Mouse (Mus musculus) embryonic facial prominence, embryonic 12.5 days (tissue): ENCODE measurements around the gene Syt13. TPM values are rescaled to one million over a fixed set of nuclear protein-coding genes. Genes with fewer than 3 reads are reported as not detected.

Experiments used
- ATAC-seq: fragments of 200-750 bp; cut with Nextera tagmentation; 2 replicates; pipeline ENCODE4 v1.8.0; 2017; ENCODE audit not compliant: insufficient number of reproducible peaks, insufficient read depth, low FRiP score, low TSS enrichment
- H3K27ac ChIP-seq: fragments of 300-500 bp; sonication (generic); 2 replicates; pipeline ENCODE4 v1.5.1; 2016; ENCODE audit warnings: mild to moderate bottlenecking
- H3K27me3 ChIP-seq: fragments of 300-500 bp; sonication (generic); 2 replicates; pipeline ENCODE4 v1.6.1; 2016; ENCODE audit warnings: mild to moderate bottlenecking, moderate library complexity
- H3K36me3 ChIP-seq: fragments of 300-500 bp; sonication (generic); 2 replicates; pipeline ENCODE4 v1.6.1; 2016; ENCODE audit warnings: mild to moderate bottlenecking
- H3K4me1 ChIP-seq: fragments of 300-500 bp; sonication (generic); 2 replicates; pipeline ENCODE4 v1.6.1; 2016
- H3K4me2 ChIP-seq: fragments of 300-500 bp; sonication (generic); replicated peaks from 2 replicates; pipeline ENCODE4 v1.6.1; 2016; ENCODE audit warnings: mild to moderate bottlenecking, moderate library complexity
- H3K4me3 ChIP-seq: fragments of 300-500 bp; sonication (generic); 2 replicates; pipeline ENCODE4 v1.5.1; 2016; ENCODE audit warnings: mild to moderate bottlenecking
- H3K9ac ChIP-seq: fragments of 300-500 bp; sonication (generic); 2 replicates; pipeline ENCODE4 v1.6.1; 2016; ENCODE audit warnings: mild to moderate bottlenecking, moderate library complexity
- H3K9me3 ChIP-seq: fragments of 300-500 bp; sonication (generic); 2 replicates; pipeline ENCODE4 v1.6.1; 2016; ENCODE audit warnings: mild to moderate bottlenecking, moderate library complexity
- WGBS: fragments of 180-500 bp; shearing (Covaris S2); methylation state at CpG from one replicate; pipeline ENCODE4 v1.1.7; 2016; 5-methylcytosine and 5-hydroxymethylcytosine counted together
- polyA plus RNA-seq: library from polyadenylated mRNA; unstranded; fragments of >200 nt; fragmentation: Nextera tagmentation; extraction: Ambion mirVana; gene quantifications from 2 replicates; pipeline ENCODE4 v1.2.1, GENCODE M21; 2016

Syt13 gene
- polyA plus RNA-seq, 1 experiment from 2014 or later = 12.0 TPM

GRCm38 (mm10) chr2:92892524-92892923, 22.4 kb upstream of the Syt13 start:
- Histone ChIP-seq H3K4me1 (no peaks in the 10 kb centered on the region), H3K4me3 (no peak overlapping the region), H3K4me2 (no peak overlapping the region), H3K9ac (no peak overlapping the region), H3K27me3 (no peaks in the 10 kb centered on the region), H3K27ac (no peak overlapping the region), H3K9me3 (no peaks in the 10 kb centered on the region), H3K36me3 (no peaks in the 10 kb centered on the region)
- 88% methylated on average over 4 of the region's 4 CpGs for WGBS
- no peak for ATAC-seq

- Histone ChIP-seq H3K4me2 (no peak overlapping the region), H3K4me1 (no peaks in the 10 kb centered on the region), H3K4me3 (no peak overlapping the region), H3K27me3 (peaks cover 4% of the 10 kb centered on the region; the same call in 1 of the 2 replicates), H3K27ac (no peak overlapping the region), H3K36me3 (no peaks in the 10 kb centered on the region), H3K9me3 (no peaks in the 10 kb centered on the region), H3K9ac (no peak overlapping the region)
- WGBS = 77% methylated on average over 13 of the region's 13 CpGs
- ATAC-seq = no peak
Measured at GRCm38 (mm10) chr2:92903650-92904049, 11.2 kb upstream of the Syt13 start.

- Histone ChIP-seq H3K9me3 (no peaks in the 10 kb centered on the region), H3K4me3 (no peak overlapping the region), H3K27ac (no peak overlapping the region), H3K4me2 (no peak overlapping the region), H3K27me3 (peaks cover 4% of the 10 kb centered on the region; the same call in 1 of the 2 replicates), H3K36me3 (no peaks in the 10 kb centered on the region), H3K9ac (no peak overlapping the region), H3K4me1 (no peaks in the 10 kb centered on the region)
- ATAC-seq = no peak; the same call in 1 of the 2 replicates
- WGBS = 28% methylated on average over 8 of the region's 8 CpGs
Measured at GRCm38 (mm10) chr2:92904307-92904859, 10.5 kb upstream of the Syt13 start.

GRCm38 (mm10) chr2:92910371-92910770, 4.5 kb upstream of the Syt13 start:
- Histone ChIP-seq H3K27me3 (peaks cover 30% of the 10 kb centered on the region), H3K36me3 (no peaks in the 10 kb centered on the region), H3K27ac (no peak overlapping the region), H3K9ac (no peak overlapping the region), H3K9me3 (no peaks in the 10 kb centered on the region), H3K4me3 (no peak overlapping the region), H3K4me1 (0 out of 2 replicates have a peak, but pooled peaks cover 2% of the 10 kb centered on the region), H3K4me2 (no peak overlapping the region)
- no peak for ATAC-seq
- WGBS = 65% methylated on average over 4 of the region's 4 CpGs

- H3K9ac ChIP-seq = no peak overlapping the region
- no peaks in the 10 kb centered on the region for H3K36me3 ChIP-seq
- no peak overlapping the region for H3K27ac ChIP-seq
- no peak overlapping the region for H3K4me3 ChIP-seq
- no peaks in the 10 kb centered on the region for H3K9me3 ChIP-seq
- no peak overlapping the region for H3K4me2 ChIP-seq
- H3K27me3 ChIP-seq = peaks cover 44% of the 10 kb centered on the region
- peaks cover 15% of the 10 kb centered on the region; the same call in 1 of the 2 replicates for H3K4me1 ChIP-seq
- no peak for ATAC-seq
Measured at GRCm38 (mm10) chr2:92912312-92912711, 2.6 kb upstream of the Syt13 start.

GRCm38 (mm10) chr2:92913295-92913694, 1.6 kb upstream of the Syt13 start:
- no peak for ATAC-seq
- Histone ChIP-seq H3K9me3 (no peaks in the 10 kb centered on the region), H3K36me3 (no peaks in the 10 kb centered on the region), H3K4me3 (no peak overlapping the region), H3K27ac (no peak overlapping the region), H3K27me3 (peaks cover 51% of the 10 kb centered on the region), H3K9ac (no peak overlapping the region), H3K4me1 (peaks cover 18% of the 10 kb centered on the region; the same call in 1 of the 2 replicates), H3K4me2 (no peak overlapping the region)
- WGBS = 16% methylated on average over 9 of the region's 9 CpGs

- H3K27me3 ChIP-seq = peaks cover 52% of the 10 kb centered on the region
- no peaks in the 10 kb centered on the region for H3K36me3 ChIP-seq
- H3K4me3 ChIP-seq = peak overlapping the region; percentile 37
- no peak overlapping the region for H3K27ac ChIP-seq
- peak overlapping the region; percentile 71 for H3K4me2 ChIP-seq
- H3K4me1 ChIP-seq = peaks cover 19% of the 10 kb centered on the region; the same call in 1 of the 2 replicates
- no peak overlapping the region for H3K9ac ChIP-seq
- 11% methylated on average over 9 of the region's 10 CpGs for WGBS
- no peak for ATAC-seq
- H3K9me3 ChIP-seq = no peaks in the 10 kb centered on the region
Measured at GRCm38 (mm10) chr2:92915659-92916631, 1.0 kb downstream of the Syt13 start.

- no peak for ATAC-seq
- H3K9ac ChIP-seq = no peak overlapping the region
- H3K4me1 ChIP-seq = peaks cover 19% of the 10 kb centered on the region; the same call in 1 of the 2 replicates
- H3K27me3 ChIP-seq = peaks cover 48% of the 10 kb centered on the region
- no peak overlapping the region for H3K4me3 ChIP-seq
- no peaks in the 10 kb centered on the region for H3K9me3 ChIP-seq
- no peak overlapping the region for H3K4me2 ChIP-seq
- no peak overlapping the region for H3K27ac ChIP-seq
- no peaks in the 10 kb centered on the region for H3K36me3 ChIP-seq
- WGBS = 48% methylated on average over 7 of the region's 7 CpGs
Measured at GRCm38 (mm10) chr2:92917405-92918142, 2.7 kb downstream of the Syt13 start.

- no peaks in the 10 kb centered on the region for H3K9me3 ChIP-seq
- no peak overlapping the region for H3K4me2 ChIP-seq
- no peaks in the 10 kb centered on the region for H3K36me3 ChIP-seq
- 85% methylated on average over 4 of the region's 4 CpGs for WGBS
- ATAC-seq = no peak
- H3K9ac ChIP-seq = no peak overlapping the region
- peaks cover 13% of the 10 kb centered on the region; the same call in 1 of the 2 replicates for H3K4me1 ChIP-seq
- no peak overlapping the region for H3K27ac ChIP-seq
- H3K4me3 ChIP-seq = no peak overlapping the region
- H3K27me3 ChIP-seq = peaks cover 18% of the 10 kb centered on the region
Measured at GRCm38 (mm10) chr2:92920709-92921108, 5.8 kb downstream of the Syt13 start.

GRCm38 (mm10) chr2:92924677-92925259, 9.9 kb downstream of the Syt13 start:
- no peaks in the 10 kb centered on the region for H3K9me3 ChIP-seq
- H3K27ac ChIP-seq = no peak overlapping the region
- no peak for ATAC-seq
- no peaks in the 10 kb centered on the region for H3K4me1 ChIP-seq
- no peaks in the 10 kb centered on the region for H3K27me3 ChIP-seq
- no peak overlapping the region for H3K9ac ChIP-seq
- no peak overlapping the region for H3K4me2 ChIP-seq
- WGBS = 68% methylated on average over 6 of the region's 6 CpGs
- no peak overlapping the region for H3K4me3 ChIP-seq
- no peaks in the 10 kb centered on the region for H3K36me3 ChIP-seq

- H3K9me3 ChIP-seq = no peaks in the 10 kb centered on the region
- no peaks in the 10 kb centered on the region for H3K36me3 ChIP-seq
- no peak overlapping the region for H3K4me3 ChIP-seq
- peaks cover 6% of the 10 kb centered on the region for H3K4me1 ChIP-seq
- no peak overlapping the region for H3K4me2 ChIP-seq
- no peak for ATAC-seq
- 67% methylated on average over 5 of the region's 5 CpGs for WGBS
- H3K9ac ChIP-seq = no peak overlapping the region
- no peaks in the 10 kb centered on the region for H3K27me3 ChIP-seq
- H3K27ac ChIP-seq = no peak overlapping the region
Measured at GRCm38 (mm10) chr2:92929696-92930095, 14.8 kb downstream of the Syt13 start.
